Mouse (Mus musculus) adrenal gland, adult 8-10 months (tissue): ENCODE results near the gene Myh14. TPM values are rescaled to one million over a fixed set of nuclear protein-coding genes. Genes with fewer than 3 reads are reported as not detected.

Experiments used
- DNase-seq: peaks from one replicate; pipeline ENCODE4 v3.0.0; 2022
- total RNA-seq, 4 experiments: library from RNA; stranded (reverse); gene quantifications; 2 replicates each; pipeline ENCODE4 v1.2.4; 2022

The Myh14 gene
- total RNA-seq, 4 experiments from 2014 or later: 7.3 to 16.5 (median 8.4) TPM

- DNase-seq: no peak
These were observed 73.6 kb downstream of the Myh14 start for GRCm38 (mm10) chr7:44596996-44597538.

- no peak for DNase-seq
These were observed 74.6 kb downstream of the Myh14 start for GRCm38 (mm10) chr7:44596051-44596450.

- no peak for DNase-seq
These were observed 75.5 kb downstream of the Myh14 start for GRCm38 (mm10) chr7:44595131-44595561.

GRCm38 (mm10) chr7:44594291-44594690 is 76.4 kb downstream of the Myh14 start:
- DNase-seq: no peak

DNA sequence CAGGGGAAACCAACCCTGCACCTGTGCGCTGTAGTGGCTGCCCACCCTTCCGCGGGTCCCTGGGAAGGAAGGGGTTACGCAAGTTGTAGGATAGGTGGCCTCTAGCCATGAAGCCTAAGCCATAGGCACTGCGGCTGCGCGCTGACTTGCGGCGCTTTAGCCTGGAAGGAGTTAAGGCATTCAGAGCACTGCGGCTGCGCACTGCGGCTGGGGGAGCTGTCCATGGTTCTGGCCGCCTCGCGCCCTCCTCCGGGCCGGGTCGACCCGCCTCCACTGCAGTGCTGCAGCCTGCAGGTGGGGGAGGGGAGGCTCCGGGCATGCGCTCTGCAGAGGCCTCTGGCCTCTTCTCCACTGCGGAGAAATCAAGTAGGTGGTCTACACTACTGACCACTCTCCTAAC is 76.9 kb downstream of the Myh14 start:
- peak; percentile 56 for DNase-seq

GRCm38 (mm10) chr7:44593051-44593450 is 77.6 kb downstream of the Myh14 start:
- DNase-seq: no peak

DNA sequence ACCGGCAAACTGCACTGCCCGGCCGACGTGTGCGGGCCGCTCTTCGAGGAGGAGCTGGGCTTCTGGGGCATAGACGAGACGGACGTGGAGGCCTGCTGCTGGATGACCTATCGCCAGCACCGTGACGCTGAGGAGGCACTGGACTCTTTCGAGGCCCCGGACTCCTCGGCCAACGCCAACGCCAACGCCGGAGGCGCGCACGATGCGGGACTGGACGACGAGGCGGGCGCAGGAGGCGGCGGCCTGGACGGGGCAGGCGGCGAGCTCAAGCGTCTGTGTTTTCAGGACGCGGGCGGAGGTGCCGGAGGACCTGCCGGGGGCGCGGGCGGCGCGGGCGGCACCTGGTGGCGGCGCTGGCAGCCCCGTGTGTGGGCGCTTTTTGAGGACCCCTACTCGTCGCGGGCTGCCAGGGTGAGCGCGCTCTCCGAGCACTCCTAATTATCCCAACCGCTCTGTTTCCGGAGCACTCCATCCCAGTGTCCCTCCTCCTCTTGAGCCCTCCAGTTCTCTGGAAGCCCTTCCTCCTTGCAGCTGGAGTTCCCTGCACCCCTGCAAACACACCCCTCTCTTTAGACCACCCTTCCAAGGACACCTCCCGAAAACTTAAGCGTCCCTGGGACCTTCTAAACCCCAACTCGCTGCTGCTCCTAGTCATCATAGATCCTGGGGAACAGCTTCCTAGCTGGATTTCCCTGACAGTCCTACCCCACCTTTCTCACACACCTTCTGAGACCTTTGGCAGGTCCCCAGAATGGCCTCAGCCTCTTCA is 79.1 kb downstream of the Myh14 start:
- no peak for DNase-seq

- DNase-seq: peak; percentile 88
These were observed 80.0 kb downstream of the Myh14 start, which contains the start of gene Kcnc3 for GRCm38 (mm10) chr7:44590402-44591347. Gene Kcnc3 (plus strand): TSS chr7:44590664.

- no peak for DNase-seq
These were observed 80.7 kb downstream of the Myh14 start for GRCm38 (mm10) chr7:44589946-44590345.

GRCm38 (mm10) chr7:44589149-44589548 is 81.5 kb downstream of the Myh14 start:
- peak; percentile 62 for DNase-seq

DNA sequence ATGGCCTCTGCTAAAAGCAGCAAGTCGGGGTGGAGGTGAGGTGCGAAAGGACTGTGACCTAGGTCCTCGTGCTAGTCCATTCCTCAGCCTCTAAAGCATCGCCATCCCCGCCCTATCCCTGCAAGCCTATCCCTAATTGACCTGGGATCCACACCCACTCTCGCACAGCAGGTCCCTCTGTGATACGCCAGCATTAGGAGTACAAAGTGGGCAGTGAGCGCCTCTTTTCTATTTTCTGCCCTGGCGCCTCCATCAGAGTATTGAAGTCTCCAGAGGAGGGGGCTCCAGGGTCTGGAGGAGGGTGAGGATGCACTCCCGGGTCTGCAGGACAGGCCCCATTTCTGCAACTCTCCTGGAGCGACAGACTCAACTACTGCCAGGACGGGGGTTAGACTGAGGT is 82.3 kb downstream of the Myh14 start:
- DNase-seq: no peak

DNA sequence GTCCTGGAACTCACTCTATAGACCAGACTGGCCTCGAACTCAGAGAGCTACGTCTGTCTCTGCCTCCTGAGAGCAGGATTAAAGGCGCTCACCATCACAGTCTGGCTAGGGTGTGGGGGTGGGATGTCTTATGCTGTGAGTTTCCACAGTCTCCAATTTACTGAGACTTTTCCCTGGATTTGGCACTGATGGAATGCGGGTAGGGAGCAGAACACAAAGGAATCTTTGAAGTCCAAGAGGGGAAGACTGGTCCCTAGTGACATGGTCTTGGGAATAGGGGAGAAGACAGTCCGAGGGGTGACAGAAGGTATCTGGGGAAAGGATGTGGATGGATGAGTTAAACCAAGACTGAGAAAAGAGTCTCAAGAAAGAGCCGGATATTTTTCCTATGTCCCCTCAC is 83.0 kb downstream of the Myh14 start:
- DNase-seq: no peak

GRCm38 (mm10) chr7:44586930-44587329 is 83.7 kb downstream of the Myh14 start:
- DNase-seq: no peak

GRCm38 (mm10) chr7:44586518-44586917 is 84.1 kb downstream of the Myh14 start:
- DNase-seq: no peak

DNA sequence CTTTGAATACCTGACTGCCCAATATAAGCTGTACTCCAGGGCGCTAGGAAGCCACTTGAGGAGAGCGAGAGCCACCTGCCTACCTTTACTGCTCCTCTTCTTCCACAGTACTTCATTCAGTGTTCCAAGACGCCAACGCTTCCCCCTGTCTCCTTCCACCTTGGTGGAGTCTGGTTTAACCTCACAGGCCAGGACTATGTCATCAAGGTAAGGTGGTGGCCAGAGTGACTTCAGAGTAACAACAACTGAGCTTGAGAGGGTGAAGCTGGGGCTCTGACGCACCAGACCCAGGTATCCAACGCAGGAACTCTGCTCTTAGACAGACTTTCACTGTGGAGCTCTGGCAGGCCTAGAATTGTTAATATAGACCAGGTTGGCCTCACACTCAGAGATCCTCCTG is 85.0 kb downstream of the Myh14 start:
- no peak for DNase-seq

- no peak for DNase-seq
These were observed 85.7 kb downstream of the Myh14 start for GRCm38 (mm10) chr7:44584921-44585320.

GRCm38 (mm10) chr7:44584265-44584804 is 86.3 kb downstream of the Myh14 start:
- DNase-seq: no peak

- no peak for DNase-seq
These were observed 87.5 kb downstream of the Myh14 start for GRCm38 (mm10) chr7:44583146-44583545.

DNA sequence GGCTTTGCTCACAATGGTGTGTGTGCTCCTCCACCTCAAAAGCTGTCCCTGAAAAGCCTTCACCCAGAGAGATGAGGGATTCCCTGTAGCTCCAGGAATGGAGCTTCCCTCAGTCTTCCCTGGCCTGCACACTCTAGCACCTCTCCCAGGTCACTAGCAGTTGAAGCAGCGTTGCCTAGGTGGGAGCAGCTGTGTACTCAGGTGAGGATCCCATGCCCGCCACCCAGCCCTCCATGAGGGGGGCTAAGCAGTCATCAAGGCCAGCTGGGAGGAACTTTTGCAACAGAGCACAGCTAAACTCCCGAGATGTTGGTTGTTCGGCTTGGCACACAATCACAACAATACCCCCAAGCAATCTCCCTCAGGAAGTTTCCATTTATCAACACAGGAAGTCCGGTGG is 87.9 kb downstream of the Myh14 start:
- no peak for DNase-seq

DNA sequence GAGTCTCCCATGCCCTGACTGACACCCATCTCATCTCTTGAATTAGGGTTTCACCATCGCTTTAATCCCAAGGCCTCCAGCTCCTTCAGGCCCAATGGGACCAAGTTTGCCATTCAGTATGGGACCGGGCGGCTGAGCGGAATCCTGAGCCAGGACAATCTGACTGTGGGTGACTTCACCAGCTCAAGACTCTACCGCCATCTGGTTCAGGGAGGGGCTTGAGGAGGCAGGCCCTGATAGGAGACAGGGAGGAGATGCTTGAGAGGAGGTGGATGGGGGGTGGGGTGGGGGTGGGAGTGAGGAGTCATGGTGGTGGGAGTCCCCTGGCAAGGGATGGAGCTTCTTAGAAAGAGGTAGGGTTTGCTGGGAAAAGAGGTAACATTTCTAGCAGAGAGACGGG is 89.0 kb downstream of the Myh14 start:
- DNase-seq: no peak

- no peak for DNase-seq
These were observed 94.3 kb downstream of the Myh14 start for GRCm38 (mm10) chr7:44576333-44576844.

- no peak for DNase-seq
These were observed 97.6 kb downstream of the Myh14 start for GRCm38 (mm10) chr7:44572956-44573484.
